Mouse (Mus musculus) c-Kit-positive CD71-positive TER-119-positive erythroid progenitor cells, embryonic 14.5 days (primary cell): ENCODE results near the gene Gm26620.

Experiments used
- DNase-seq: peaks from one replicate; pipeline ENCODE4 v3.0.0-alpha.2; 2013; ENCODE audit warnings: low spot score

The Gm26620 gene

GRCm38 (mm10) chr1:170868905-170869283, 16.0 kb upstream of the Gm26620 start:
- no peak for DNase-seq

- no peak for DNase-seq
Measured at GRCm38 (mm10) chr1:170871402-170871801, 13.5 kb upstream of the Gm26620 start.

GRCm38 (mm10) chr1:170871961-170872360, 12.9 kb upstream of the Gm26620 start:
- no peak for DNase-seq

GRCm38 (mm10) chr1:170875676-170876075, 9.2 kb upstream of the Gm26620 start:
- no peak for DNase-seq

- DNase-seq: no peak
Measured at GRCm38 (mm10) chr1:170876906-170877305, 8.0 kb upstream of the Gm26620 start.

- no peak for DNase-seq
Measured at GRCm38 (mm10) chr1:170882915-170883485, 1.9 kb upstream of the Gm26620 start.

- no peak for DNase-seq
Measured at GRCm38 (mm10) chr1:170884390-170884789, 475 bp upstream of the Gm26620 start.

- no peak for DNase-seq
Measured at GRCm38 (mm10) chr1:170886044-170886458, 1.2 kb downstream of the Gm26620 start.

GRCm38 (mm10) chr1:170889310-170889709, 4.4 kb downstream of the Gm26620 start:
- no peak for DNase-seq

GRCm38 (mm10) chr1:170891646-170892045, 6.8 kb downstream of the Gm26620 start:
- no peak for DNase-seq

- DNase-seq: no peak
Measured at GRCm38 (mm10) chr1:170892279-170892678, 7.4 kb downstream of the Gm26620 start.

GRCm38 (mm10) chr1:170894603-170895602, 10.0 kb downstream of the Gm26620 start:
- peak; percentile 64 for DNase-seq

- DNase-seq: no peak
Measured at GRCm38 (mm10) chr1:170896651-170897281, 11.9 kb downstream of the Gm26620 start.

GRCm38 (mm10) chr1:170898413-170899075, 13.7 kb downstream of the Gm26620 start:
- DNase-seq: no peak

GRCm38 (mm10) chr1:170900799-170901467, 16.1 kb downstream of the Gm26620 start:
- DNase-seq: peak; percentile 75

GRCm38 (mm10) chr1:170901536-170902238, 16.8 kb downstream of the Gm26620 start:
- peak; percentile 88 for DNase-seq

- no peak for DNase-seq
Measured at GRCm38 (mm10) chr1:170903485-170903884, 18.6 kb downstream of the Gm26620 start.

- no peak for DNase-seq
Measured at GRCm38 (mm10) chr1:170907111-170907455, 22.2 kb downstream of the Gm26620 start.

GRCm38 (mm10) chr1:170907456-170908191, 22.8 kb downstream of the Gm26620 start:
- no peak for DNase-seq

- DNase-seq: no peak
Measured at GRCm38 (mm10) chr1:170908341-170908740, 23.5 kb downstream of the Gm26620 start.
